ENCODE assay signal across 30 mouse cellular contexts in the genomic region with DNA sequence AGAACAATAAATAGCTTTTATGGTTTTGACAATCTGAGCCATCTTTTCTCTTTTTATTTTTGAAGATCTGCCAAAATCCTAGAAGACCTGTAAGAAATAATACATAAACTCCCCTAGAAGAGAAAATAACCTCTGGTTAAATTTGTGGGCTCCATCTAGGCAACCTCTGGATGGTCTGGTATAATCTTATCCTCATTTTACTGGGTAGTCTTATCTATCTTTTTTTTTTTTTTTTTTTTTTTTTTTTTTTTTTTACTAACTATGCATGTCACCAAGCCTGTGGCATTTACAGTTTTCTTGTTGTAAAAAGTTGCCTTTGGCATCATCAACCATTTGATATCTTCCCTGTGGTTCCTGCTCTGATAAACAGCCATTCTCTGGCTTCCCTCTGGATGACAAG.
"Had no signal": no experiment of that assay in that cellular context is flagged by ENCODE, and none has a peak within 500 bp of the region (broad histone marks: within the 10 kb centered on the region; RNA-seq: fewer than 3 reads in every experiment).

No protein-coding gene starts in this region.

- H3K27me3 ChIP-seq: limb, embryonic 12.5 days; limb, embryonic 13.5 days; limb, embryonic 15.5 days; liver, embryonic 12.5 days; liver, embryonic 13.5 days; liver, embryonic 15.5 days; lung, embryonic 15.5 days; midbrain, embryonic 12.5 days; midbrain, embryonic 13.5 days; midbrain, embryonic 15.5 days; neural tube, embryonic 12.5 days had no signal

- H3K9me3 ChIP-seq: limb, embryonic 10.5 days; limb, embryonic 12.5 days; limb, embryonic 13.5 days; limb, embryonic 15.5 days; liver, embryonic 12.5 days; liver, embryonic 13.5 days; liver, embryonic 15.5 days; lung, embryonic 15.5 days; midbrain, embryonic 10.5 days; midbrain, embryonic 12.5 days; midbrain, embryonic 13.5 days; midbrain, embryonic 15.5 days; neural tube, embryonic 12.5 days had no signal

- H3K4me3 ChIP-seq: limb, embryonic 10.5 days; limb, embryonic 12.5 days; limb, embryonic 13.5 days; limb, embryonic 15.5 days; liver, embryonic 12.5 days; liver, embryonic 13.5 days; liver, embryonic 15.5 days; lung, embryonic 15.5 days; megakaryocyte, embryonic 14.5 days; midbrain, embryonic 10.5 days; midbrain, embryonic 12.5 days; midbrain, embryonic 13.5 days; midbrain, embryonic 15.5 days; myocyte; neural tube, embryonic 12.5 days had no signal

- DNase-seq: left cerebral cortex, postnatal 4 days; liver; liver, embryonic 13.5 days; liver, postnatal 0 days; lung, adult 18-20 months; lung, adult 2 months; lung, embryonic 14.5 days; lung, postnatal 10 days; lung, postnatal 14 days; lung, postnatal 36 days; lung, postnatal 4 days; midbrain, embryonic 14.5 days had no signal

- H3K27ac ChIP-seq: limb, embryonic 10.5 days; limb, embryonic 12.5 days; limb, embryonic 13.5 days; limb, embryonic 15.5 days; liver, embryonic 12.5 days; liver, embryonic 13.5 days; liver, embryonic 14.5 days; liver, embryonic 15.5 days; lung, embryonic 15.5 days; macrophage; midbrain, embryonic 10.5 days; midbrain, embryonic 12.5 days; midbrain, embryonic 13.5 days; midbrain, embryonic 15.5 days; neural tube, embryonic 12.5 days had no signal

- H3K36me3 ChIP-seq: limb, embryonic 10.5 days; limb, embryonic 12.5 days; limb, embryonic 13.5 days; limb, embryonic 15.5 days; liver, embryonic 12.5 days; liver, embryonic 13.5 days; liver, embryonic 15.5 days; lung, embryonic 15.5 days; midbrain, embryonic 10.5 days; midbrain, embryonic 12.5 days; midbrain, embryonic 13.5 days; midbrain, embryonic 15.5 days; neural tube, embryonic 12.5 days had no signal

- H3K9ac ChIP-seq: limb, embryonic 12.5 days; limb, embryonic 13.5 days; limb, embryonic 15.5 days; liver, embryonic 12.5 days; liver, embryonic 13.5 days; liver, embryonic 14.5 days; liver, embryonic 15.5 days; liver, postnatal 0 days; lung, embryonic 14.5 days; lung, embryonic 15.5 days; midbrain, embryonic 12.5 days; midbrain, embryonic 13.5 days; midbrain, embryonic 15.5 days; neural tube, embryonic 12.5 days had no signal

- H3K4me2 ChIP-seq: limb, embryonic 12.5 days; limb, embryonic 13.5 days; limb, embryonic 15.5 days; liver, embryonic 11.5 days; liver, embryonic 12.5 days; liver, embryonic 13.5 days; liver, embryonic 15.5 days; lung, embryonic 14.5 days; lung, embryonic 15.5 days; midbrain, embryonic 11.5 days; midbrain, embryonic 12.5 days; midbrain, embryonic 13.5 days; midbrain, embryonic 15.5 days; neural tube, embryonic 12.5 days had no signal

- H3K4me1 ChIP-seq: limb, embryonic 13.5 days; liver, embryonic 13.5 days; liver, embryonic 15.5 days; lung, embryonic 15.5 days; midbrain, embryonic 13.5 days; neural tube, embryonic 12.5 days had no signal
